Mouse (Mus musculus): ENCODE results near the gene Il1r1. TPM values are rescaled to one million over a fixed set of nuclear protein-coding genes. Genes with fewer than 3 reads are reported as not detected.

The Il1r1 gene
- 0.40 and 0.58 TPM in 2 replicates for polyA plus RNA-seq (2016; fragmentation: Nextera tagmentation; extraction: Ambion mirVana)

DNA sequence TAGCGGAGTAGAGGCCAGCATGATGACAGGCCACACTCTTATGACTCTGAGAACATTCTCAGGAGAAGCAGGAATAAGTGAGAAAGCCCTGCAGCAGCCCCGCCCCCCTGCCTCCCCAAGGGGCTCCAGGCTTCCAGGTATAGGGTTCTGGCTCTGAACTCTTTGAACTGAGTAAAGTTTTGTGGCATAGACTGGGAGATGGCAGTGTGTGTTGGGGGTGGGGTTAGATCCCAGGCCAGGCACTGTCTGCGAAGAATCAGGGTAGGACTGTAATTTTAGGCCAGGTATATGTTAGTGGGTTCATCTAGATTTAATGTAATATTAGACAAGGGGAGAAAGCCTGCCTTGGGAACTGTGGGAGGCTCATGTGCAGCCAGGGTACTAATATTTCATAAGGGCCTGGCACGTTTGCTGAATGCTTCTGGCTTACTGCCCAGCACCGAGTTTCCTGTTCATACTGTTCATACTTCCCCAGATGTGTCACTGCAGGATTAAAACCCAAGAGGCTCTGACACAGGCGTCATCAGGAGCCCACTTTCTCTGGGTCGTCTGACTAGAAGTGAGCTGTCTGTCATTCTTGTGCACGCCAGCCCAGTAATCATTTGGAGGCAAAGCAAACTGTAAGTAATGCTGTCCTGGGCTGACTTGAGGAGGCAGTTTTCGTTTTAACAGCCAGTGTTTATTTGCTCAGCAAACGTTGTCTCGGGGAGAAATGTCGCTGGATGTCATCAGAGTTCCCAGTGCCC lies at the start of gene Il1r1:
TSS of gene Il1r1 (plus strand) at position 542 of the 746 bp plus-strand sequence.
- Histone ChIP-seq H3K4me3 (no peak within 1 kb of the TSS), H3K27ac (no peak within 1 kb of the TSS), H3K27me3 (ENCODE audit: insufficient read depth, poor library complexity, severe bottlenecking) (no peaks in the 10 kb centered on the region), H3K36me3 (no peaks in the 10 kb centered on the region), H3K4me1 (replicated peaks) (no peaks in the 10 kb centered on the region), H3K9me3 (no peaks in the 10 kb centered on the region)
- 71% methylated on average over 12 of the region's 12 CpGs for WGBS
- DNase-seq (ENCODE audit: low spot score), result no peak

DNA sequence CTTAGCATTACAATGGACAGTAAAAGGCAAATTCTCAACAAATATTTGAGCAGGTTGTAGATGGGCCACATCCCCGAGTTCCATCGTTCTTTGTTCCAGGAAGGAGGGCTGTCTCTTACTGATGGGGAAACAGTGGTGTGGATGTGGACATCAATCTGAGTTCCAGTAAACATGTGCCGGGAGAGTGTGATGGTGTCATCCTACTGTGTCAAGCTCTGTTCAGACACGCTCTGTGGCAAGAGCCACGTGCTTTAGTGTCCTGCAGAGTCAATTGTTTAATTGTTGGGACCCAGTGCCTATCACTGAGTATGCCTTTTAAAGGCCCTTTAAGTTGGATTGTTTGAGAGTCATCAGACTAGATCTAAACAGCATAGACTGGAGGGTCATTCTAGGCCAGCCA lies 49.8 kb upstream of the Il1r1 start:
- no peaks in the 10 kb centered on the region for H3K9me3 ChIP-seq
- no peak overlapping the region for H3K27ac ChIP-seq
- DNase-seq (ENCODE audit: low spot score), result no peak
- WGBS, result 91% methylated on average over 5 of the region's 5 CpGs
- H3K4me1 ChIP-seq (replicated peaks), result no peaks in the 10 kb centered on the region
- H3K36me3 ChIP-seq, result no peaks in the 10 kb centered on the region
- no peaks in the 10 kb centered on the region for H3K27me3 ChIP-seq (ENCODE audit: insufficient read depth, poor library complexity, severe bottlenecking)
- no peak overlapping the region for H3K4me3 ChIP-seq

GRCm38 (mm10) chr1:40175797-40176196 lies 49.1 kb upstream of the Il1r1 start:
- Histone ChIP-seq H3K4me1 (replicated peaks) (no peaks in the 10 kb centered on the region), H3K9me3 (no peaks in the 10 kb centered on the region), H3K27ac (no peak overlapping the region), H3K27me3 (ENCODE audit: insufficient read depth, poor library complexity, severe bottlenecking) (no peaks in the 10 kb centered on the region), H3K4me3 (no peak overlapping the region), H3K36me3 (no peaks in the 10 kb centered on the region)
- DNase-seq (ENCODE audit: low spot score), result no peak
- 88% methylated on average over 1 of the region's 1 CpGs for WGBS

DNA sequence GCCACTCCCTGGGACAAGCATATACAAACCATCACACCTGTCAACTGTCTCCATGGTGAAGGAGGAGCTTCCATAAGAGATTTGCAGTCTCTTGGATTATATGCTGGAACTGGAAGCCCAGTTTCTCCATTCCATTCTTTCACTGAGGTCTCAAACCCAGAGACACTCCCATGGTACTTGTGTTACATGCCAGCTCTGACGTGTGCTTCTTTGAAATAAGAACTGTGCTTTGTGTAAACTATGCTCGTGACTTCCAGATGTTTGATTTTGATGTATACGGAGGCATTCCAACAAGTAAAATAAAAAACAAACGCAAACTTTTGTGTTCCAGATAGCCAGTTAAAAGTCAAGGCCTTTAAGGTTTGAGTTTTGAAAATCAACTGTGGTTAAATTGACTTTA lies 45.8 kb upstream of the Il1r1 start:
- Histone ChIP-seq H3K4me3 (no peak overlapping the region), H3K36me3 (no peaks in the 10 kb centered on the region), H3K4me1 (replicated peaks) (no peaks in the 10 kb centered on the region), H3K9me3 (no peaks in the 10 kb centered on the region), H3K27ac (no peak overlapping the region), H3K27me3 (ENCODE audit: insufficient read depth, poor library complexity, severe bottlenecking) (no peaks in the 10 kb centered on the region)
- no peak for DNase-seq (ENCODE audit: low spot score)
- WGBS, result 77% methylated on average over 4 of the region's 4 CpGs

DNA sequence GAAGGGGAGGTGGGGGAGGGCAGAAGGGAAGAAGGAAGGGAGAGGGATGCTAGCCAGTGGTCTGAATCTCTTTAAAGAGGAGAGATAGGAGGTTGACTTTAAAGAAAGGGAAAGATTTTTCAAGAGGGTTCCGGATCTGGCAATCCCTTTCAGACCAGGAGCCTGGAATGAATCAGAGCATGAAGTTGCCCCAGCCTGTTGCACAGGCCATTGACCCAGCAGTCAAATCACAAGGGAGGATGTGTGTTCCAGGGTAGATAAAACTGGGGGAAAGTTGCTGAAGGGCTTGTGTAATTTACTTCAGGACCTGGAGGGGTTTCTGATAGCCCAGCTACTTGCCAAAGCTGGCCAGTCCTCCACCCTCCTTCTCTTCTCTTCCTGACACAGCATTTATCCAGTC lies 45.4 kb upstream of the Il1r1 start:
- no peak overlapping the region for H3K27ac ChIP-seq
- no peaks in the 10 kb centered on the region for H3K27me3 ChIP-seq (ENCODE audit: insufficient read depth, poor library complexity, severe bottlenecking)
- H3K4me1 ChIP-seq (replicated peaks), result no peaks in the 10 kb centered on the region
- no peak for DNase-seq (ENCODE audit: low spot score)
- 83% methylated on average over 1 of the region's 1 CpGs for WGBS
- H3K36me3 ChIP-seq, result no peaks in the 10 kb centered on the region
- no peaks in the 10 kb centered on the region for H3K9me3 ChIP-seq
- no peak overlapping the region for H3K4me3 ChIP-seq

DNA sequence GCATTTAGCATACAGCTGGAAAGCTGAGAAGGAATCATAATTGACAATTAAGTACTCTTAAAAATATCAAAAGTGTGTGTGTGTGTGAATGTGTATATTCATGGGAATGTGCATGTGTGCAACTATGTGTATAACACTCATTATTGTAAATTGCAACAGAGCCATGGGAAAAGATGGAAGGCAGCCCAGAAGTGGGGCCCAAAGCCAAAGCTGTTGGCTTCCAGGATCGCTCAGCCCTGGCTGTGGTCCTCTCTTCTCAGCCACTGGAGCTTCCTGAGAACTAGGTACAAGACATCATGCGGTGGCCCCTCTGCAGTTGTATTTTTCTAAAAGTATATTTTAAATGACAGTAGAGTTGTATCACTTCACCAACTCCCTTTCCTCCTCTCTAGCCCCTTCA lies 44.0 kb upstream of the Il1r1 start:
- Histone ChIP-seq H3K4me3 (no peak overlapping the region), H3K36me3 (no peaks in the 10 kb centered on the region), H3K4me1 (replicated peaks) (no peaks in the 10 kb centered on the region), H3K27ac (no peak overlapping the region), H3K9me3 (no peaks in the 10 kb centered on the region), H3K27me3 (ENCODE audit: insufficient read depth, poor library complexity, severe bottlenecking) (no peaks in the 10 kb centered on the region)
- WGBS, result 91% methylated on average over 2 of the region's 2 CpGs
- no peak for DNase-seq (ENCODE audit: low spot score)

DNA sequence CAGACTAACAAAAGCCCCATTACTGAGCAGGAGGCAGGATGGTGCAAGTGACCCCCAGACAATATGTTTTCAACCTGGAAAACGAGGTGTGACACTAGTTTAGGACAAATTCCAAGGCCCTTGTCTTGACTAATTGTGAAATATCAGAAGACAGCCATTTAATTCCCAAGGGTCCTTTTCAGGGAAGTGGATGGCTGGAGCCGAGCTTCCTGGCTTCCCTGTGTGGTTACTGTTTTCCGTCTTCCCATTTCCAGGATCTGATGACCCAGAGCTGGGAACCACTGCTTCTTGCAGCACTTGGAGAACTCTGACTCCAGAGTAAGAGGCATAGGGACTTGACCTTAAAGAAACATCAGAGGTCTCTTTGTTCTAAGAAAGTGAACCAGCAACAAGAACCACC lies 43.2 kb upstream of the Il1r1 start:
- H3K36me3 ChIP-seq, result no peaks in the 10 kb centered on the region
- H3K4me1 ChIP-seq (replicated peaks), result no peaks in the 10 kb centered on the region
- H3K27ac ChIP-seq, result no peak overlapping the region
- 62% methylated on average over 3 of the region's 3 CpGs for WGBS
- DNase-seq (ENCODE audit: low spot score), result no peak
- H3K27me3 ChIP-seq (ENCODE audit: insufficient read depth, poor library complexity, severe bottlenecking), result no peaks in the 10 kb centered on the region
- no peaks in the 10 kb centered on the region for H3K9me3 ChIP-seq
- H3K4me3 ChIP-seq, result no peak overlapping the region

- Histone ChIP-seq H3K4me3 (no peak overlapping the region), H3K36me3 (no peaks in the 10 kb centered on the region), H3K9me3 (no peaks in the 10 kb centered on the region), H3K4me1 (replicated peaks) (no peaks in the 10 kb centered on the region), H3K27me3 (ENCODE audit: insufficient read depth, poor library complexity, severe bottlenecking) (no peaks in the 10 kb centered on the region), H3K27ac (no peak overlapping the region)
- DNase-seq (ENCODE audit: low spot score), result no peak
Observed at GRCm38 (mm10) chr1:40183410-40183809, 41.5 kb upstream of the Il1r1 start.

DNA sequence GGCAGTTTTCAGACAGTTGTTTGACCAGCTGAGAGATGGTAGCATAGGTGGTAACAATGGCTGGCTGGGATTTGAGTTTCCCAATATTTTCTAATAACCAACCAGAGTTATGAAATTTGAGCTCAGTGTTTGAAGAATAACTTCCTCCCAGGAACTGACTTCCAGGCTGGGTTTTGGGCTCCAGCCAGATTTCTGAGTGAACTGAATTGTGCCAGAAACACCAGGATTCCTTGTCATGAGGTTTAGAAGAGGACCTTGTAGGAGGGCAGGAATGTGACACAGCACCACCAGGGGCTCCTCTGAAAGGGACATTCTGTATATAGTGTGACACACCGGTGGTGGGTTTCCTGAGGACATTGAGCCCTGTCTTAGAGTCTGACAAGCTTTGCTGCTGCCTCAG lies 36.9 kb upstream of the Il1r1 start:
- H3K9me3 ChIP-seq, result no peaks in the 10 kb centered on the region

GRCm38 (mm10) chr1:40190025-40190424 lies 34.9 kb upstream of the Il1r1 start:
- H3K27ac ChIP-seq, result no peak overlapping the region
- H3K36me3 ChIP-seq, result no peaks in the 10 kb centered on the region
- H3K4me3 ChIP-seq, result no peak overlapping the region
- no peaks in the 10 kb centered on the region for H3K27me3 ChIP-seq (ENCODE audit: insufficient read depth, poor library complexity, severe bottlenecking)
- no peaks in the 10 kb centered on the region for H3K4me1 ChIP-seq (replicated peaks)
- WGBS, result 83% methylated on average over 5 of the region's 5 CpGs
- H3K9me3 ChIP-seq, result no peaks in the 10 kb centered on the region
- no peak for DNase-seq (ENCODE audit: low spot score)

More for the DNA sequence above, 36.9 kb upstream of the Il1r1 start:
- Histone ChIP-seq H3K27me3 (ENCODE audit: insufficient read depth, poor library complexity, severe bottlenecking) (no peaks in the 10 kb centered on the region), H3K27ac (no peak overlapping the region), H3K4me3 (no peak overlapping the region), H3K4me1 (replicated peaks) (no peaks in the 10 kb centered on the region), H3K36me3 (no peaks in the 10 kb centered on the region)
- 81% methylated on average over 1 of the region's 1 CpGs for WGBS
- no peak for DNase-seq (ENCODE audit: low spot score)

DNA sequence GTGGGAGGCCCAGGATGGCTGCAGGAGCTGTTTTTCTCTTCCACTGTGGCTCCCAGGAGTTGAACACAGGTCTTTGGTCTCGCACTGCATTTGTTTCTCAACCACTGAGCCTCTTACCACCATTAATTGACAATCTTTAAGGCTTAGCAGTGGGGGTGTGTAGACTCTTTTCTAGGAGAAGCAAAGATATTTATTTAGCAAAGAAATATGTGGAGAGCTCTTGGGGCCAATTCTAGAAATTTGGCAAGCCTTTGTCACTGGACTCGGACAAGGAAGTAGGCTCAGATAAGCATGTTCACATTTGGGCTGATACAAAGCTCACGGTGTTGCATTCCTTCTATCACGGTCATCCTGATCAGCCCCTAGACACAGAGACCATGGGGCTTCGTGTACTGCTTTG lies 34.0 kb upstream of the Il1r1 start:
- Histone ChIP-seq H3K9me3 (no peaks in the 10 kb centered on the region), H3K27me3 (ENCODE audit: insufficient read depth, poor library complexity, severe bottlenecking) (no peaks in the 10 kb centered on the region)
- WGBS, result 89% methylated on average over 5 of the region's 5 CpGs

GRCm38 (mm10) chr1:40194279-40194678 lies 30.6 kb upstream of the Il1r1 start:
- Histone ChIP-seq H3K27ac (no peak overlapping the region), H3K9me3 (no peaks in the 10 kb centered on the region), H3K27me3 (ENCODE audit: insufficient read depth, poor library complexity, severe bottlenecking) (no peaks in the 10 kb centered on the region), H3K36me3 (no peaks in the 10 kb centered on the region), H3K4me1 (replicated peaks) (no peaks in the 10 kb centered on the region), H3K4me3 (no peak overlapping the region)
- DNase-seq (ENCODE audit: low spot score), result no peak
- WGBS, result 84% methylated on average over 2 of the region's 2 CpGs

More for the DNA sequence above, 34.0 kb upstream of the Il1r1 start:
- H3K4me1 ChIP-seq (replicated peaks), result no peaks in the 10 kb centered on the region
- H3K4me3 ChIP-seq, result no peak overlapping the region
- H3K27ac ChIP-seq, result no peak overlapping the region
- H3K36me3 ChIP-seq, result no peaks in the 10 kb centered on the region
- DNase-seq (ENCODE audit: low spot score), result no peak

DNA sequence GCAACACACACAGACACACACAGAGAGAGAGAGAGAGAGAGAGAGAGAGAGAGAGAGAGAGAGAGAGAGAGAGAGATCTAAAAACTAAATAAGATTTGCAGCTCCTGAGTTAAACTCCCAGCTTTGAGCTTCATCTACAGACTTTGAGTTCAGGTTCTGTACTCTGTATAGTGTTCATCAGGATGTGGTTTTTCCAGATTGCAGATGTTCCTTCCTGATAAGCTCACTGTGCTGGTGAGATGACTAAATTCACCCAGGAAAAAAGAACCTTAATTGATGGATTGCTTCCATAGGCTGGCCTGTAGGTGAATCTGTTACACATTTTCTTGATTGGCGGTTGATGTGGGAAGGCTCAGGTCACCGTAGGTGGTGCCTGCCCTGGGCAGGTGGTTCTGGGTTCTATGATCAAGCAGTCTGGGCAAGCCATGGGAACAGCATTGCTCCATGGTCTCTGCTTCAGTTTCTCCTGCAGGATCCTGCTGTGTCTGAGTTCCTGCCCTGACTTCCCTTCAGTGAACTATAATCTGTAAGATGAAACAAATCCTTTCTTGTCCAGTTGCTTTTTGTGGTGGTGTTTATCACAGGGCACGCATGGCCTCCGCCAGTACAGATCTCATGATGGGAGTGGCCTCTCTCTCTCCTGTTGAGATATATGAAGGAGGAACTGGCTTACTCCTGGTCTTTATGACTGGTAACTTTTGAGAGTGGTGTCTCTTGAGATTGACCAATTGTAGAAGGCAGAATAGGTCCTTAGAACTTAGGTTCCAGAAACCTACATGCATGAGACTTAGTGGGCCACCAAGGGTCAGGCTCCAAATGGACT lies 11.3 kb upstream of the Il1r1 start:
- H3K36me3 ChIP-seq, result no peaks in the 10 kb centered on the region
- H3K9me3 ChIP-seq, result 0 out of 2 replicates have a peak, but pooled peaks cover 4% of the 10 kb centered on the region
- DNase-seq (ENCODE audit: low spot score), result no peak
- WGBS, result 92% methylated on average over 4 of the region's 4 CpGs
- no peak overlapping the region for H3K4me3 ChIP-seq
- no peaks in the 10 kb centered on the region for H3K27me3 ChIP-seq (ENCODE audit: insufficient read depth, poor library complexity, severe bottlenecking)
- H3K4me1 ChIP-seq (replicated peaks), result no peaks in the 10 kb centered on the region
- H3K27ac ChIP-seq, result no peak overlapping the region
